Mouse (Mus musculus): ENCODE data around the gene Nab2. TPM values are rescaled to one million over a fixed set of nuclear protein-coding genes. Genes with fewer than 3 reads are reported as not detected.

Gene Nab2
- total and polyA plus RNA-seq, 3 experiments: 28.6 to 92.3 (median 41.0) TPM

GRCm38 (mm10) chr10:127631261-127632214, 36.8 kb downstream of the Nab2 start:
- peaks cover 4% of the 10 kb centered on the region for H3K9me3 ChIP-seq (replicated peaks)
- no peak for TF ChIP-seq TAL1 (conservative IDR thresholded peaks at IDR 0.05; ENCODE audit: low read depth, low read length)
- no peak for TF ChIP-seq GATA2 (IDR thresholded peaks at IDR 0.05; ENCODE audit: borderline replicate concordance, low read depth, low read length)
- TF ChIP-seq POLR2AphosphoS5 (IDR thresholded peaks at IDR 0.05; ENCODE audit: insufficient replicate concordance, low read depth, low read length): no peak
- no peak for TF ChIP-seq CTCF (IDR thresholded peaks at IDR 0.05; ENCODE audit: low read depth, low read length)
- no peak for TF ChIP-seq GATA1 (IDR thresholded peaks at IDR 0.05; ENCODE audit: borderline replicate concordance, low read length)
- H3K4me3 ChIP-seq (ENCODE audit: low read depth, low read length): no peak overlapping the region
- DNase-seq (ENCODE audit: low spot score): no peak
- peaks cover 6% of the 10 kb centered on the region; the same call in 1 of the 2 replicates for H3K4me1 ChIP-seq (ENCODE audit: insufficient read depth, low read depth, low read length)
- no peak for ATAC-seq (ENCODE audit: extremely low read depth, insufficient number of reproducible peaks, low FRiP score, poor library complexity, severe bottlenecking)
- no peaks in the 10 kb centered on the region for H3K36me3 ChIP-seq (replicated peaks)
- peaks cover 42% of the 10 kb centered on the region for H3K27me3 ChIP-seq (ENCODE audit: insufficient read depth, low read length)

DNA sequence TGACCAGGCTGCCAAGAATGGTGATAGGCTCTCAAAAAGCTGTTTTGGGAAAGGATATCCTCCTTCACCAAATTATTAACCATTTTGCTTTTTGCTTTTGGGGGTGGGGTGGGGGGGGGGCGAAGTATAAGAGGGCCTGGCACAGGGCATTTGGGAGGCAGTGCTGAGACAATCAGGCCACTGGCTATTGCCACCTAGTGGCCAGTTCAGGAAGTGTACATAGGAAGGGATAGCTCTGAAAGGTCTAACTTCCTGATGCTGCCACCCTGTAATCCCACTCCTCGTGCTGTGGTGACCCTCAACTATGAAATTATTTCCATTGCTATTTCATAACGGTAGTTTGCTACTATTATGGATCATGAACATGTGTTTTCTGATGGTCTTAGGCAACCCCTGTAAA, 41.9 kb downstream of the Nab2 start:
- Histone ChIP-seq H3K9me3 (replicated peaks) (peaks cover 9% of the 10 kb centered on the region), H3K27me3 (ENCODE audit: insufficient read depth, low read length) (peaks cover 36% of the 10 kb centered on the region), H3K4me3 (ENCODE audit: low read depth, low read length) (no peak overlapping the region), H3K4me1 (ENCODE audit: insufficient read depth, low read depth, low read length) (peaks cover 8% of the 10 kb centered on the region), H3K36me3 (replicated peaks) (no peaks in the 10 kb centered on the region)
- DNase-seq (ENCODE audit: low spot score) (no peak), ATAC-seq (ENCODE audit: extremely low read depth, insufficient number of reproducible peaks, low FRiP score, poor library complexity, severe bottlenecking) (no peak)
- TF ChIP-seq POLR2AphosphoS5 (IDR thresholded peaks at IDR 0.05; ENCODE audit: insufficient replicate concordance, low read depth, low read length) (no peak), CTCF (IDR thresholded peaks at IDR 0.05; ENCODE audit: low read depth, low read length) (peak; percentile 32; the same call in 1 of the 2 replicates)

DNA sequence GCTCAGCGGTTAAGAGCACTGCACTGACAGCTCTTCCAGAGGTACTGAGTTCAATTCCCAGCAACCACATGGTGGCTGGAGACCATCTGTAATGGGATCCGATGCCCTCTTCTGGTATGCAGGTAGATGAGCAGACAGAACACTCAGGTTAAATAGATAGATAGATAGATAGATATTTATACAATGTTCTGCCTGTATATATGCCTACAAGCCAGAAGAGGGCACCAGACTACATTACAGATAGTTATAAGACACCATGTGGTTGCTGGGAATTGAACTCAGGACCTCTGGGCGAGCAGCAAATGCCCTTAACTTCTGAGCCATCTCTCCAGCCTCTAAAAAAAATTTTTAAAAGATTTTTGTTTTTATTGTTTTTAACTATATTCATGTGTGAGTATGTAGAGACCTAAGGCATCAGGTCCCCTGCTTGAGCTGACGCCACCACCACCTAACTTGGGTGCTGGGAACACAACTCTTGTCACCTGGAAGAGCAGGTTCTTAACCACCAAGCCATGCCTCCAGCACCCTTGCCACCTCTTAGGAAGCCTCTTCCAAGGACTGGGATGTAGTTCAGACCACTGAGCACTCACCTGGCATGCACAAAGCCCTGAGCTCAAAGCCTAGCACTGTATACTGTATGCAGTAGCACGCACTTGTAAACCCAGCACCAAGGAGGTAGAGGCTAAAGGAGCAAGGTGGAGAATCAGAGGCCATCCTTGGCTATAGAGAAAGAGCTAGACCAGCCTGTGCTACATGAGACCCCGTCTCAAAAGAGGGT, 44.7 kb downstream of the Nab2 start:
- Histone ChIP-seq H3K27me3 (ENCODE audit: insufficient read depth, low read length) (peaks cover 48% of the 10 kb centered on the region), H3K4me1 (ENCODE audit: insufficient read depth, low read depth, low read length) (peaks cover 11% of the 10 kb centered on the region), H3K9me3 (replicated peaks) (peaks cover 9% of the 10 kb centered on the region), H3K4me3 (ENCODE audit: low read depth, low read length) (no peak overlapping the region), H3K36me3 (replicated peaks) (no peaks in the 10 kb centered on the region)
- no peak for TF ChIP-seq POLR2AphosphoS5 (IDR thresholded peaks at IDR 0.05; ENCODE audit: insufficient replicate concordance, low read depth, low read length)
- no peak for TF ChIP-seq TAL1 (conservative IDR thresholded peaks at IDR 0.05; ENCODE audit: low read depth, low read length)
- no peak for TF ChIP-seq GATA2 (IDR thresholded peaks at IDR 0.05; ENCODE audit: borderline replicate concordance, low read depth, low read length)
- TF ChIP-seq GATA1 (IDR thresholded peaks at IDR 0.05; ENCODE audit: borderline replicate concordance, low read length): no peak
- no peak for TF ChIP-seq CTCF (IDR thresholded peaks at IDR 0.05; ENCODE audit: low read depth, low read length)
- DNase-seq (ENCODE audit: low spot score) (no peak), ATAC-seq (ENCODE audit: extremely low read depth, insufficient number of reproducible peaks, low FRiP score, poor library complexity, severe bottlenecking) (no peak)

DNA sequence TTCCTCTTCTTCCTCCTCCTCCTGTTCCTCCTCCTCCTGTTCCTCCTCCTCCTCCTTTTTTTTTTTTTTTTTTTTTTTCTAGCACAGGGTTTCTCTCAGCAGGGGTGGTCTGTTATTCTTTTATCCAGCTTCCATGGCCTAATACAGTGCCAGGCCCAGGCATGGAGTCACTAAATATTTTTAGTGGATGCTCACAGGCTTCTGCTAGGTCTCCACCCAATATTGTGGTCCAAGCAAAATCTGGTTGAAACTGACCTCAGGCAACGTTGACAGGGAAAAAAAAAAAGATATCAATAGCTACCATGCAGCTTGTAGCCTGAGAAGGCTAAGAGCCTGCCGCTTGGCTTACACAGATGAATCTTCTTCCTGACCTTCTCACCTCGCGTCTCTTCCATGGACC, 45.7 kb downstream of the Nab2 start:
- Histone ChIP-seq H3K4me1 (ENCODE audit: insufficient read depth, low read depth, low read length) (peaks cover 11% of the 10 kb centered on the region), H3K9me3 (replicated peaks) (peaks cover 9% of the 10 kb centered on the region), H3K36me3 (replicated peaks) (no peaks in the 10 kb centered on the region), H3K27me3 (ENCODE audit: insufficient read depth, low read length) (peaks cover 54% of the 10 kb centered on the region), H3K4me3 (ENCODE audit: low read depth, low read length) (no peak overlapping the region)
- ATAC-seq (ENCODE audit: extremely low read depth, insufficient number of reproducible peaks, low FRiP score, poor library complexity, severe bottlenecking) (no peak), DNase-seq (ENCODE audit: low spot score) (no peak)
- no peak for TF ChIP-seq GATA2 (IDR thresholded peaks at IDR 0.05; ENCODE audit: borderline replicate concordance, low read depth, low read length)
- TF ChIP-seq POLR2AphosphoS5 (IDR thresholded peaks at IDR 0.05; ENCODE audit: insufficient replicate concordance, low read depth, low read length): no peak
- no peak for TF ChIP-seq GATA1 (IDR thresholded peaks at IDR 0.05; ENCODE audit: borderline replicate concordance, low read length)
- TF ChIP-seq TAL1 (conservative IDR thresholded peaks at IDR 0.05; ENCODE audit: low read depth, low read length): no peak
- no peak for TF ChIP-seq CTCF (IDR thresholded peaks at IDR 0.05; ENCODE audit: low read depth, low read length)

GRCm38 (mm10) chr10:127622057-127622392, 46.3 kb downstream of the Nab2 start:
- Histone ChIP-seq H3K4me1 (ENCODE audit: insufficient read depth, low read depth, low read length) (peaks cover 11% of the 10 kb centered on the region), H3K36me3 (replicated peaks) (no peaks in the 10 kb centered on the region), H3K4me3 (ENCODE audit: low read depth, low read length) (no peak overlapping the region), H3K9me3 (replicated peaks) (peaks cover 9% of the 10 kb centered on the region), H3K27me3 (ENCODE audit: insufficient read depth, low read length) (peaks cover 60% of the 10 kb centered on the region)
- no peak for TF ChIP-seq TAL1 (conservative IDR thresholded peaks at IDR 0.05; ENCODE audit: low read depth, low read length)
- no peak for TF ChIP-seq GATA1 (IDR thresholded peaks at IDR 0.05; ENCODE audit: borderline replicate concordance, low read length)
- TF ChIP-seq CTCF (IDR thresholded peaks at IDR 0.05; ENCODE audit: low read depth, low read length): no peak
- TF ChIP-seq POLR2AphosphoS5 (IDR thresholded peaks at IDR 0.05; ENCODE audit: insufficient replicate concordance, low read depth, low read length): no peak
- TF ChIP-seq GATA2 (IDR thresholded peaks at IDR 0.05; ENCODE audit: borderline replicate concordance, low read depth, low read length): no peak
- DNase-seq (ENCODE audit: low spot score) (no peak), ATAC-seq (ENCODE audit: extremely low read depth, insufficient number of reproducible peaks, low FRiP score, poor library complexity, severe bottlenecking) (no peak)
